Mouse (Mus musculus) activated CD4-positive, CD25-positive, alpha-beta regulatory T cell, adult 9 weeks (primary cell): ENCODE data around the gene Mef2a. TPM values are rescaled to one million over a fixed set of nuclear protein-coding genes. Genes with fewer than 3 reads are reported as not detected.

Experiments
- polyA plus RNA-seq: library from polyadenylated mRNA; unstranded; fragments of 100-300 nt; shearing (Covaris generic); gene quantifications from one replicate; pipeline ENCODE4 v1.2.1, GENCODE M21; 2017

Gene Mef2a
- 13.8 TPM for polyA plus RNA-seq

DNA sequence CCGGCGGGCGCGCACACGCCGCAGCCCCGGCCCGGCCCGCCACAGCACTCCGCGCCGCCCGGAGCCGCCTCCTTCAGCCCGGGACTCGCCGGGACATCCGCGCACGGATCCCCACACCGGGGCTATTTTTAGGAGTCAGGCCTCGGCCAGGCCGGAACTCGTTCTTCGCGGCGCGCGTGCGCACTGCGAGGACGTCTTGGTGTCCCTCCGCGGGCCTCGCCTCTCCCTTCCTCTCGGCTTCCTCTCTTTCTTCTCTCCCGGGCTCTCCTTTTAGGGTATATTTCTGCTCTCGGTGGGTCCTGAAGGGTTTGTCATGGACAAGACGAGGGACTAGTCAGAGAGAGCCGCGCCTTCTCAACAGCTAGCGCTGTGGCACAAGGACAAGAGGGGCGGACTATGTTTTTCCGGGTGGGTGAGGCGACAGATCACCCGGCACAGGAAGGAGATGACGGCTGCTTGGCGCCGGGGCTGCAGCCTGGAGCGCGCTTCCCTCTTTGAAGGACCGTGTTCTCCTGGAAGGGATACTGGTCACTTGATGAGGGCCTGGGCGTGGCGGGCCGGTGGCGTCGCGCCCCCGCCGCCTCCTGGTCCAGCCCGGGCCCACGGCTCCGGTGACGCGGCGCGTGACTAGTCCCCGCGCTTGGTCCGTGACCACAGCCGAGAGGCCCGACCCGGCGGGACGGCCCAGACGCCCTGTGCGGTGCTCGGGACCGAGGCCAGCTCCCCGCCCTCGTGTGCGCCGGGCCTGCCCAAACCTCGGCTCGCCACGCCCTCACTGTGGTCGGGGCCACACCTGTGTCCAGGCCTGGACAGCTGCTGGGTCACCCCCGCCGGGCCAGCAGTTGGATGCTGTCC, at the start of gene Mef2a:
Gene Mef2a (minus strand): TSS at position 130 of the 855 bp plus-strand sequence.

GRCm38 (mm10) chr7:67222220-67222862, 150.3 kb downstream of the Mef2a start, which contains the start of gene Lysmd4:
TSS of gene Lysmd4 (plus strand) at chr7:67222544.

Other genes with a start within 250 kb of the Mef2a start
- 11.1 TPM for gene Lysmd4, start 150.3 kb downstream of the Mef2a start, polyA plus RNA-seq